Mouse (Mus musculus): Measurements from ENCODE around the gene Prkd2. TPM values are rescaled to one million over a fixed set of nuclear protein-coding genes. Genes with fewer than 3 reads are reported as not detected.

Prkd2 gene
- polyA plus RNA-seq, 1 experiment, result 363 TPM

GRCm38 (mm10) chr7:16816078-16816474 is 26.6 kb upstream of the Prkd2 start:
- Histone ChIP-seq H3K4me1 (replicated peaks; ENCODE audit: control insufficient read depth, insufficient read depth, low read length) (peaks cover 17% of the 10 kb centered on the region), H3K4me3 (ENCODE audit: control insufficient read depth, insufficient read depth, low read length) (peak overlapping the region; percentile 97), H3K27me3 (ENCODE audit: control insufficient read depth, insufficient read depth, low read length) (no peaks in the 10 kb centered on the region), H3K27ac (ENCODE audit: control insufficient read depth, insufficient read depth, low read length) (0 out of 2 replicates have a peak overlapping the region, but pooled peaks have one; percentile 20), H3K36me3 (ENCODE audit: control insufficient read depth, insufficient read depth, low read length) (peaks cover 3% of the 10 kb centered on the region; the same call in 1 of the 2 replicates)
- WGBS, result under 1% methylated on average over 51 of the region's 55 CpGs
- DNase-seq, result peak; percentile 85
- TF ChIP-seq POLR2A (IDR thresholded peaks at IDR 0.05; ENCODE audit: control insufficient read depth, extremely low read depth, insufficient read depth, low read length, poor library complexity) (peak; percentile 87), CTCF (IDR thresholded peaks at IDR 0.05; ENCODE audit: borderline replicate concordance, control insufficient read depth, extremely low read depth, insufficient read depth, low read length, poor library complexity) (0 out of 2 replicates have a peak, but pooled peaks have one; percentile 56)

GRCm38 (mm10) chr7:16816475-16817122 is 26.1 kb upstream of the Prkd2 start, which contains the start of gene Fkrp:
Gene Fkrp (minus strand): TSS chr7:16816732.
- H3K27me3 ChIP-seq (ENCODE audit: control insufficient read depth, insufficient read depth, low read length), result no peaks in the 10 kb centered on the region
- peak within 1 kb of the TSS; percentile 97 for H3K4me3 ChIP-seq (ENCODE audit: control insufficient read depth, insufficient read depth, low read length)
- 0 out of 2 replicates have a peak within 1 kb of the TSS, but pooled peaks have one; percentile 20 for H3K27ac ChIP-seq (ENCODE audit: control insufficient read depth, insufficient read depth, low read length)
- no peaks in the 10 kb centered on the region for H3K36me3 ChIP-seq (ENCODE audit: control insufficient read depth, insufficient read depth, low read length)
- peak; percentile 63 for DNase-seq
- TF ChIP-seq POLR2A (IDR thresholded peaks at IDR 0.05; ENCODE audit: control insufficient read depth, extremely low read depth, insufficient read depth, low read length, poor library complexity), result no peak; the same call in 1 of the 2 replicates
- peak; percentile 32; the same call in 1 of the 2 replicates for TF ChIP-seq CTCF (IDR thresholded peaks at IDR 0.05; ENCODE audit: borderline replicate concordance, control insufficient read depth, extremely low read depth, insufficient read depth, low read length, poor library complexity)
- under 1% methylated on average over 63 of the region's 64 CpGs for WGBS
- H3K4me1 ChIP-seq (replicated peaks; ENCODE audit: control insufficient read depth, insufficient read depth, low read length), result peaks cover 22% of the 10 kb centered on the region

- Histone ChIP-seq H3K36me3 (ENCODE audit: control insufficient read depth, insufficient read depth, low read length) (no peaks in the 10 kb centered on the region), H3K27me3 (ENCODE audit: control insufficient read depth, insufficient read depth, low read length) (no peaks in the 10 kb centered on the region), H3K4me1 (replicated peaks; ENCODE audit: control insufficient read depth, insufficient read depth, low read length) (peaks cover 26% of the 10 kb centered on the region), H3K4me3 (ENCODE audit: control insufficient read depth, insufficient read depth, low read length) (no peak overlapping the region), H3K27ac (ENCODE audit: control insufficient read depth, insufficient read depth, low read length) (no peak overlapping the region)
- no peak for DNase-seq
- TF ChIP-seq CTCF (IDR thresholded peaks at IDR 0.05; ENCODE audit: borderline replicate concordance, control insufficient read depth, extremely low read depth, insufficient read depth, low read length, poor library complexity) (no peak), POLR2A (IDR thresholded peaks at IDR 0.05; ENCODE audit: control insufficient read depth, extremely low read depth, insufficient read depth, low read length, poor library complexity) (no peak)
- WGBS, result 92% methylated on average over 3 of the region's 3 CpGs
These were observed 25.0 kb upstream of the Prkd2 start for GRCm38 (mm10) chr7:16817693-16818092.

GRCm38 (mm10) chr7:16819794-16820193 is 22.9 kb upstream of the Prkd2 start:
- Histone ChIP-seq H3K36me3 (ENCODE audit: control insufficient read depth, insufficient read depth, low read length) (peaks cover 13% of the 10 kb centered on the region; the same call in 1 of the 2 replicates), H3K4me3 (ENCODE audit: control insufficient read depth, insufficient read depth, low read length) (no peak overlapping the region)

GRCm38 (mm10) chr7:16820271-16820763 is 22.4 kb upstream of the Prkd2 start:
- Histone ChIP-seq H3K36me3 (ENCODE audit: control insufficient read depth, insufficient read depth, low read length) (peaks cover 13% of the 10 kb centered on the region; the same call in 1 of the 2 replicates), H3K4me3 (ENCODE audit: control insufficient read depth, insufficient read depth, low read length) (no peak overlapping the region), H3K27me3 (ENCODE audit: control insufficient read depth, insufficient read depth, low read length) (no peaks in the 10 kb centered on the region), H3K4me1 (replicated peaks; ENCODE audit: control insufficient read depth, insufficient read depth, low read length) (peaks cover 26% of the 10 kb centered on the region), H3K27ac (ENCODE audit: control insufficient read depth, insufficient read depth, low read length) (no peak overlapping the region)
- TF ChIP-seq POLR2A (IDR thresholded peaks at IDR 0.05; ENCODE audit: control insufficient read depth, extremely low read depth, insufficient read depth, low read length, poor library complexity), result no peak
- TF ChIP-seq CTCF (IDR thresholded peaks at IDR 0.05; ENCODE audit: borderline replicate concordance, control insufficient read depth, extremely low read depth, insufficient read depth, low read length, poor library complexity), result no peak
- DNase-seq, result no peak
- 83% methylated on average over 5 of the region's 5 CpGs for WGBS

More at GRCm38 (mm10) chr7:16819794-16820193, 22.9 kb upstream of the Prkd2 start:
- DNase-seq, result no peak
- WGBS, result 91% methylated on average over 5 of the region's 5 CpGs
- H3K27ac ChIP-seq (ENCODE audit: control insufficient read depth, insufficient read depth, low read length), result no peak overlapping the region
- H3K4me1 ChIP-seq (replicated peaks; ENCODE audit: control insufficient read depth, insufficient read depth, low read length), result peaks cover 26% of the 10 kb centered on the region
- no peaks in the 10 kb centered on the region for H3K27me3 ChIP-seq (ENCODE audit: control insufficient read depth, insufficient read depth, low read length)
- TF ChIP-seq CTCF (IDR thresholded peaks at IDR 0.05; ENCODE audit: borderline replicate concordance, control insufficient read depth, extremely low read depth, insufficient read depth, low read length, poor library complexity) (no peak), POLR2A (IDR thresholded peaks at IDR 0.05; ENCODE audit: control insufficient read depth, extremely low read depth, insufficient read depth, low read length, poor library complexity) (no peak)

GRCm38 (mm10) chr7:16821091-16821490 is 21.6 kb upstream of the Prkd2 start:
- Histone ChIP-seq H3K27ac (ENCODE audit: control insufficient read depth, insufficient read depth, low read length) (no peak overlapping the region), H3K4me1 (replicated peaks; ENCODE audit: control insufficient read depth, insufficient read depth, low read length) (peaks cover 28% of the 10 kb centered on the region), H3K36me3 (ENCODE audit: control insufficient read depth, insufficient read depth, low read length) (peaks cover 13% of the 10 kb centered on the region; the same call in 1 of the 2 replicates), H3K27me3 (ENCODE audit: control insufficient read depth, insufficient read depth, low read length) (no peaks in the 10 kb centered on the region), H3K4me3 (ENCODE audit: control insufficient read depth, insufficient read depth, low read length) (no peak overlapping the region)
- 84% methylated on average over 3 of the region's 3 CpGs for WGBS
- no peak for TF ChIP-seq CTCF (IDR thresholded peaks at IDR 0.05; ENCODE audit: borderline replicate concordance, control insufficient read depth, extremely low read depth, insufficient read depth, low read length, poor library complexity)
- TF ChIP-seq POLR2A (IDR thresholded peaks at IDR 0.05; ENCODE audit: control insufficient read depth, extremely low read depth, insufficient read depth, low read length, poor library complexity), result no peak
- no peak for DNase-seq
